Mouse (Mus musculus): ENCODE measurements at regions not wholly inside any gene's neighbourhood (a gene's known extent, or its start where the extent isn't known, plus 50 kb on each side); places are given as distances from the start of the nearest gene placed in this dataset.
A peak's percentile ranks its signal among the peaks of the same experiment; 100 is the strongest.

DNA sequence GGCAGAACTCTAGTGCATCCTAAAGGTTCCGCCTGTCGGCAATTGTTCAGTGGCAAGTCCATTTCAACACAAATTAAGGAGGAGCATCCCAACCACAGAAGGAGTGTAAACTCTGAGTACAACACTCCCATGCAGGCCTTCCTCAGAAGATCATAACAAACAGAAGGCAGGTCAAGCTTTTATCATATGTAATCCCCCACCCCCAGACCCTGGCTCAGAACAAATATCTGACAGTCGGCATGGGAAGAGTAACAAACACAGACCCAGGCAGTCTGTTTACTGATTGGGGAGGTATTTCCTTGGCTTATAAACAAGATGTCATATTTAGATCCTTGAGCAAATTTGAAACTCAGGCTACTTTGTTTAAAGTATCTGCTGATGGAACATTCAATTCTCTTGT is 174.9 kb upstream of the Rnaseh2b start:
- DNase-seq = no peak

DNA sequence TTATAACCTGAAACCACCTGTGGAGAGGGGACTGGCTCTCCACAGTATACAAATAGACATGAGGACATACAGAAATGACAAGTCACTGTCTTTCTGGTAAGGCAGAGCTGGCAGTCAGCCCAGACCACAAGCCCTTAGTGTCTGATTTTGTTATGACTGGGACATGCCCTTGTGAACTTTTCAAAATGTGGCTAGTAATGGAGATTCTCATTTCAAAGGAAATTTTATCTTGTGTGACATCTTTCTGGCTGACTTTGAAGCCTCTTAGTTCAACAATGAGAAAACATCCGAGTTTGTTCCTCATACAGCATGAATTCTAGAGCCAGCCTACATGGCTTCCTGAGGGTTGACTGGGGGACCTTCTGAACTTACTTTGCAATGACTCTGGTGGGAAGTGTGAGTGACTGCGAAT is 173.8 kb upstream of the Rnaseh2b start:
- DNase-seq = no peak

DNA sequence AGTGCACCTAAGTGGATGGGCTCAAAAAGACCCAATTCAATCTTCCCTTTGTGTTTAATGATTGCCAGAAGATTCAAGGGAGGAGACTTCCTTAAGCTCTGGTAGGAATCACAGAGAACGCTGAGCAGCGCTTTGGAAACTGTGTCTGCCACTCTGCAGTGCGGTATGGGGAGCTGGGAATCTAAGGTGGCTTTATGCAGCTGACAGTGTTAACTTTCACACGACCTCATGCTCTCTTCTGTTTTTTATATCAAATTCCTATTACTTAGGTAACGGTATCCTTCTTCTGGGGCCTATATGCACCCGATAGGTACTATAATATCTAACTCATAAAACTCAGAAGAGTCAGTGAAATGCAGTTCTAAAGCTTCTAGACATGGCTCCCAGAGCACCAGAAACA is 163.5 kb upstream of the Rnaseh2b start:
- no peak for DNase-seq

DNA sequence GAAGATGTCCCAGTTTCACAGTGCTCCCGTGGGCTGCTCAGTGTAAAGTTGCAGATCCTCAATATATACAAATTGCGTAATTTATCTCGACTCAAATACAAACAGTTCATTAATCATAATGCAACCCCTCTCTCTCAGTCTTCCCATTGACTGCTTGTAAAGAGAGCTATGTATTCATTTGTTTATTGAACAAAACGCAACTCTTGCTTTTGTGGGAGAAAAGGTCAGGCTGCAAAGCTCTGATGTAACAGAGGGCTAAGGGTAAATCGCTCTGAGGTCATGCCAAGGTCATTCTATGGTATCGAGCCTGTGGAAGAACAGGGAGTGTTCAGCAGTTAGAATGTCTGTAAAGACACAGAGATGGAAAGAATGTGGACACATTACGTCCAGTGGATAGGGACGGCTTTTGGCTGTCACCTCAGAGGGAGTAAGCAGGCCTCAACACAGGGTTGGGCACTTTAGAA is 160.0 kb upstream of the Rnaseh2b start:
- DNase-seq = no peak

DNA sequence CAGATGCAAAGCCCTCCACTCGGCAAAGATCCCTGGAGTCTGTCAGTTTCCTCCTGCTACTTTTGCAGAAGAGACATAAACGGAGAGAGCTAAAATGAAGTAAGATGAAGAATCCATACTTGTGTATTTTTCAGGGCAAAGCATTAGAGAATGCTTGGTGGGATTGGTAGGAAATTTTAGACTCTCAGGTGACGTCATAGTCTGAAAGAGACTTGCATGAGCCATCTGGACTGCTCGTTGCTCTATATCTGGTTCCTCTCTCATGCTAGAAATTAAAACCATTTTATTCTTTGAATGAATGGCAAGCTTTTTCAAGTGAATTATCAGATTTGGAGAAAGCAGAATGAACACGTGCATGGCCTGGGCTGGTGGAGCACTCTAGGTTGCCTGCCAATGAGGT is 154.4 kb upstream of the Rnaseh2b start:
- no peak for DNase-seq

DNA sequence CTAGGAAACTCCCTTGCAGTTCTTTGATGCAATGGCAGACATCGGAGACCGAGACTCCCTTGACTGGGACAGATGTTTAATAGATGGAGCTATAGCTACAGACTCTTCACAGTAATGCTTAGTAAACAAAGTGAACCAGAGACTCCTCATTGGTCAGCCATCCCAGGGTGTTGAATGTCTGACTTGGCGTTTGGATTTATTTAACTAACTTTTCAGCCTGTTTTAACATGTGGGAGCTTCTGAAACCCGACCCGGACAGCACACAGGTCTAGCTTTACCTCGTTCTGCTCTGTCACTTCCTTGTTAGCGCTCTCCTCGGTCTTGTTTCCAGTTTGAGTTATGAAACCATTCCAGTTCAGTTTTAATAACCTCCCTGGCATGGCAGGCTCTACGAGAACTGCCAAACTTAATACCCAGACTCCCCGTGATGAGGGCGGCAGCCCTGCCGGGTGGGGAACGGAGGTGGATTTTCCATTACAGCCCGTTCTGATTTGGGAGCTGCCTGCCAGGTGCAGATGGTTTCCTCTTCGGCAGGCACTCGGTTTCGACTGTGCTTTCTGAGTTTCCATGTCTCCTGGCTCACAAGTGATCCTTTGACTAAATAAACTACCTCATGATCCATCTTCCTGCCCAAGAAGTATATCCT is 147.9 kb upstream of the Rnaseh2b start:
- DNase-seq = no peak

DNA sequence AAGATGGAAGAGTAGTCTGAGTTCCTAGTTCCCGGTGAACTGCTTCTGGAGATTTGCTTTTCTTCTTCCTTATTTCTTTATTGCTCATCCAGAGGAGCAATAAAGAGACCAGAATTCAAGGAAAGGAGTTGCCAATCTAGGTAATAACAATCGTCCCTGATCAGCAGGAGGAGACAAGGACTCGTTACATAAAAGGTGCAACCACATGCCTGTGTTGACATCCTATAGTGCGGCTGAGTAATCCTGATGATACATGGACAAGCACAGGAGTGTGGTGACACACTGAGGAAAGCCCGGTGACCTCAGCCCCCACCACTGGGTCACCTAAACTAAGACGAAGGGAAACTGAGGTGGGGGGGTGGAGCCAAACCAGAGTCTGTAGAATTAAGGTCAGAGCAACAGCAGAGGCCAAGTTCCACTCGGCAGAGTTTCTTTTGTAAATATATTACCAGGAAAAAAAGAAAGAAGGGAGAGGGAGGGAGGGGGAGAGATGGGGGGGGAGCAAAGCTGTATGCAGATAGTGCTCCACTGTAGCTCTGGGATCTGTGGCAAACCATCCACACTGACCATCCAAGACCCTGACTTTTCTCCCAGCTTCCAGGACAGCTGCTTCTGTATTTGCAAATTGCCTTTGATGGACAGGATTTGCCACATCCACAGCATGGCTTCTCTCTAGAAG is 135.2 kb upstream of the Rnaseh2b start:
- no peak for DNase-seq

DNA sequence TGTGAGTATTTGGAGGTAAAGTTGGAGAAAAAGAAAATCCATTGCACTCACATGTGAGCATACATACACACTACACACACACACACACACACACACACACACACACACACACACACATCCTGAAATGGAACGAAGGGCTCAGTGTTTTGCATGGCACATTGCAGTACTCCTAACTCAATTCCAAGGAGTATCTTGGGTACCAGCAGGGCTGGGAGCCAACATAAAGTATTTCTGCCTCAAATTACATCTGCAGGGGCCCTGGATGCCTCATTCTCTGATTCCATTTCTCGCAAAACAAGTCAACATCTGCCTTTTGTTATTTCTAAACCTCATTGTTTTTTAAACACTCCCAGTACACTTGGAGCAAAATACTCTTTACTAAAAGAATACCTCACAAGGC is 132.7 kb upstream of the Rnaseh2b start:
- DNase-seq = no peak

DNA sequence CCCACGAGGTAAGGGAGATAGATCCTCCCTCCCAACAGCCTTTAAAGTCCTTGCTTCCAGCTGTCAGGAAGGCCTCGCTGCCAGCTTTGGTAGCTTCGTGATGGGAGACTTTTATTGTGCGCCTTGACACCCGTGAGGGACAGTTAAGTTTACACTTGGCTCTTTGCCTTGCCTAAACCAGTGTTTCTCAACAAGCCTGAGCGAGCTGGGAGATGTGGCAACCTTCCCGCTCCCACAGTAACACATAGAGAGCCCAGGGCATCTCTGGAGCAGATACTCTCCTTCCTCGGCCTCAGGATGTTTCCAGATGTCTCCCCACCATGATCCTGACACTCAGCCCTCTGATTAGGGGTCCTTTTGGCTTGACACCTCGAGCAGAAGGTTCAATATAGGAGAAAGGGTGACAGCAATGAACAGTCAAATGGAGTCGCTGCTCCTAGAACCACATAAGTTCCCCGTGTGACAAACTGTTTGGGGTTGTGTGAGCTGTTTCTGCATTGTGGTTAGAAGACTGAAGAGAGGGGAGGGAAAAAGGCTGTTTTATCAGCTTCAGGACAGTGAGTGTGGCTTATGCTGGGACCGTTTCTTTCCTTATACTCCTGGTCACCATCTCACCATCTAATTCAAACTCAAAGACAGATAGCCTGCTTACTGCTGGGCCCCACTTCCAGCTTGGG is 129.1 kb upstream of the Rnaseh2b start:
- DNase-seq = no peak

DNA sequence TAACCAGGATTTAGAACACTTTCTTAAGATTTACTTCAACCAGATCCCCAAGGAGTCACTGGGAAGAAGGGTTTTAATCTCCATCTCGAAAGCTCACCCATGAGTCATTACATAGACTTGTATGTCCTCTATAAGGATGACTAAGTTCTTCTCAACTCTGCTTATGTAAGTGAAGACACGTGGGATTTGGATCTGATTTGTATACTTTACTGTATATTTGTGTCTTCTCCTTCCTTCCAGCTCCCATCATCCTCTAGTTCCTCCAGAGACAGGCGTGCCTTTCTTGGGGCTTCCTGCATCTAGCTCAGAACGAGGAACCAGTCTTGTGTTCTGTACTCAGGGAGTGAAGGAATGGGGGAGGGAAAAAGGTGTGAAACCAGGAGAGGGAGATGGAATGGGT is 127.5 kb upstream of the Rnaseh2b start:
- DNase-seq = no peak

DNA sequence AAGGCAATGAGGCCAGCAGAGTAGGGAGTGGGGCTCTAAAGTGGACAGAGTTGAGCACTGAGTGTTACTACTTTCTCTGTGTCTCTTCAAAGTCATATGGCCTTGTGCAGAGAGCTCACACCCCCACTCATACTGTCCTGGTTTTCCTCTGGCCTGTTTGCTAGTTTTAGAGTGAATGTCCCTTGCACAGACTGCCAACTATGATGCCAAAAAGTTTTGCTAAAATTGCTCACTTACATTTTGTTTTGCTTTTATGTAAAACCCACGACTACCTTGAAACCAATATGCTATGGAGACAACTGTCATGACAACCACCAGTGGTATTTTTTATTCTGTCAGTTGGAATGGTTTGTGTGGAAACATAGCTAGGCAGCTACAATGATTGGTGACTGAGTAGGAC is 126.4 kb upstream of the Rnaseh2b start:
- DNase-seq = no peak

DNA sequence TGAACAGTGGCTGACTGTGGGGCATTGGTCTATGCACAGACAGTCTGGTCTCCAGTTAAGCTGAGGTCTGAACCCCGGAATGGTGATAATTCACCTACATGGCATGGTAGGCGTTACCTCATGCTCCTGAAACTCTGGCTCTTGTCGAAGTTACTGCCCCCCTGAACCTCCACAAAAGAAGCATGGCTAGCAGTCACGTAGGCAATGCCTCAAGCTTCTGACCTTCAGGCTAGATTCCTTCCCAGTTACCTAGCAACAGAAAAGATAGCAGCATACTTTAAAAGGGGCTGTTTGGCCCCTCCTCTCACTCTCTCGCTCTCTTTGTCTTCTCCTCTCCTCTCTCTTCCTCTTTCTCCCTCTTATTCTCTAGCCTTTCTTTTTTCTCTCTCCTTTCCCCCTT is 125.8 kb upstream of the Rnaseh2b start:
- no peak for DNase-seq

DNA sequence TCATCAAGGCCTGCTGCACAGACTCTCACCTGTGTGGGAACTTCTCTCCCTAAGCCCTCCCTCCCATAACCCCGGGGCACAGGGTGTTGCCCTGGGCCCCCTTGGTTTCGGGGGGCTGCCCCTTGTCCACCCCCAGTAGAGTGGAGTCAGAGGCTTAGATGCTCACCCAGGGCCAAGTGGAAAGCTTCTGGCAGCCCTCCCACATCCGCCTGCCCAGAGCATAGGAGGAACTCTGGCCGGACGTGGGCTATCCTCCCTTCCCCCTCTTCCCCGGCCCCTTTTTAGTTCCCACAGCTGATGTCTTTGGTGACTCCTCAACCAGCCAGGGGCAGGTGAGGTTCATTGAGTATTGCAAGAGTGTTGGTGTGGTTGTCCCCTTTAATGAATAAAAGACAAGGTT is 125.3 kb upstream of the Rnaseh2b start:
- DNase-seq = no peak

DNA sequence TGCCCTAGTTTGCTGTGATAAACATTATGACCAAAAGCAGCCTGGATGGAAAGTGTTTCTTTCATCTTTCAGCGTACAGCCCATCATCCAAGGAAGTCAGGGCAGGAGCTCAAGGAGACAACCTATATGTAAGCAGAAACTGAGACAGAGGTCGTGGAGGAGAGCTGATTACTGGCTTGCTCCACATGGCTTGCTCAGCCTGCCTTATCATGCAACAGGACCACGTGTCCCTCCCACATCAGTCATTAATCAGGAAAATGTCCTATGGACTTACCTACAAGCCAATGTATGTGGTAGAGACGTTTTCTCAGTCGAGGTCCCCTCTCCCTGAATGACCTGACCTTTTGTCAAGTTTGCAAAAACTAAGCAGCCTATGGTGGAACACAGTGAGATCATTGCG is 123.7 kb upstream of the Rnaseh2b start:
- no peak for DNase-seq

DNA sequence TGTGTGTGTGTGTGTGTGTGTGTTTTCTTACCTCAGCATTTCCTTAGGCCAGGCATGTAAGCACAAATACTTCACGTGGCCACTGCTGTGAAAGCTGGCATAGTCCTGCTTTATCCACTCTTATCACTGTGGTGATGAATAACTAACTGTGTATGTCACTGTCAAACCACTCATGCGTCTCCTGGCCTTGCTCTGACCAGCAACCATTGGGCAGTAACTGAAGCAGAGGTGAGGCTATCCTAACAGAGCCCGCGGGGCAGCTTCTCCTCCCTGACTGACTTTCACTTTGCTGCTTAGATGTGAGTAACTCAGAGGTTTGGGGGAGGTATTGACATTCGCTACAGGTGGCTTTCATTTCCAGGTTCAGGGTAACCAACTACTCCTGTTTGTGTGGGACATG is 122.0 kb upstream of the Rnaseh2b start:
- DNase-seq = no peak

DNA sequence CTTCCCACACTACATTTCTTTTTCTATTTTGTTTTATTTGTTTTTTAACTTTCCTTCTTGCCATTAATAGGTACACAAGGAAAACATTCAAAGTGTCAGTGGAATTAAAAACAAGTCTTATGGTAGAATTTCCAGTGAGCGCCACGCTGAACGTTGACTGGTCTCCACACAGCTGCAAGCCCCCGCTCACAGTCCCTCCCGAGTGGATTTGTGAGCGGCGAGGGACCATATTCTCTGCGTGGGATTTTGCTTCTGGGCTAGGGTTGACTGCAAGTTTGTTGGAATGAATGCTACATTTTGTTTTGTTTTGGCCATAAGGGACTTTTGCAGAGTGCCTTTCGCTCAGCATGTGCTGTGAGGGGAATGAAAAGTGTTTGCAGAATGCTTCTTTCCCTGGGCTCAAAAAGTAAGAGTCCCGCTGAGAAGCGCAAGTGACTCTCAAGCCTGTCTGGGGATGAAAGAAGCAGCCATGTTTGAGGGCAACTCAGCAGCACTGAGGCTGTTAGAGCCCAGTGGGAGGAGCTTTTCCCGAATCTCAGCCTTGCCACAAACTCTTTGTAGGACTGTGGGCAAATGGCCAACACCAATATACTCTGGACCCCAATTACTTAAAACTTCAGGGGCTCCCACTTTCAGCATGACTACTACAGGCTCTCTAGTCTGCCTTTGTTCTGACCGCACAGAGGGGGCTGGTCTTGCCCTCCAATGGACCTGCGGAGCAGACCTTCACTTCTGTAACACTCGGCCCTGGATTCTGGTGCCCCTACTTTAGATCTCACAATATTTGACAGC is 120.9 kb upstream of the Rnaseh2b start:
- DNase-seq = no peak

DNA sequence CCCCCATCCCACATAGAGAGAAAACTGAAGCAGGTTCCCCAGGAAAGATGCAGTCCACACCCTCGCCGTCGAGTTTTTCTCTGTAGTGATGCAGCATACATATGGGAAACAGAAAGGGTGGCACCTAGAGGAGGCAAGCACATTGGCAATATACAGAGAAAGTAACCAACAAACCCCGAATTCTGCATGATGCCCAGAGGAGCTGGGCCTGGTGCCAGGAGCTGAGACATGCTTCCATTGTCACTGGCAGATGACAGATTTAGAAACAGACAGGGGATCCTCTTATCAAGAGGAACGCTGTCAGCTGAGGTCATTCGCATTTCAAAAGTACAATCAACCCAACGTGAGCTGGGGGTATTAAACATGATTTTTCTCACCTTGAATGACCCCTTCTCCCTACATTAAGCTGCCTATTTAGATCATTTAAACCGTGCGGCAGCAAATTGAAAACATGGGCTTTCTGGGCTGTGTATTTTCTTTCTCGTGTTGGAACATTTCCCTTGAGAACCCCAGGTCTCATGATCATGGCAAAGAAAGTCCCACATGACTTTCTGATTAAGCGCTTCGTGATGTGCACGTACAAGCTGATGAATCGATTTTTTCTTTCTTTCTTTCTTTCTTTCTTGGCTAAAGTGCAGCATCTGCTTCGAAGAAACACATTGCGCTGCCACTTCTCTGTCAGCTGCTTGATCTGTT is 118.4 kb upstream of the Rnaseh2b start:
- no peak for DNase-seq

DNA sequence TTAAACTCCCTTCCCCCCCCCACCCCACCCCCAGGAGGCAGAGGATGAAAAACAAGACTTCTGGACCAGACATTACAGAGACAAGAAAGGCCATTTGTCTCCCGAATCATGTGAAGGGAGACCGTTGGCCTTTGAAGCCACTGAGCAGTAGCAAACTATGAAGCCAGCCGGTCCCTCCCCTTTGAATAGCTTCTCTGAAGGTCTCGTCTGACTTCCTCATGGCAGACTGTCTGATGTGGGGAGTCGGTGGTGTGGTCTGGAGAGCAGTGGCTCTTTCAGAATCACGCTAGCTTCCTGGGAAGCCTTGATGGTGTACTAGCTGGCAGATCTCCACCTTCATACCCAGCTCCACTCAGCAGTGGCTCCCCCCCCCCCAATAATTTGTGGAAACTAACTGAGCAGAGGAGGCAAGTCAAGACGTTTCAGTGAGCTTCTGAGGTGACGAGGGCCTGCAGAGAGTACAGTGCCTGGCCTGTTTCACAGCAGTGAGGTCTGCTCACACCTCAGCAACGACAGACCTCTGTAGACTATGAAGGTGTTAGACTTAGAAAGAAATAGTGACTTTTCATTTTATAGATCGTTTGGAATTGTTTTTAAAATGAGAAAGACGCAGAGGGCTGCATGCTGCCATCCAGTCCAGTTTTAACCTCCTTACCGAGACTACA is 116.9 kb upstream of the Rnaseh2b start:
- DNase-seq = peak; percentile 31

DNA sequence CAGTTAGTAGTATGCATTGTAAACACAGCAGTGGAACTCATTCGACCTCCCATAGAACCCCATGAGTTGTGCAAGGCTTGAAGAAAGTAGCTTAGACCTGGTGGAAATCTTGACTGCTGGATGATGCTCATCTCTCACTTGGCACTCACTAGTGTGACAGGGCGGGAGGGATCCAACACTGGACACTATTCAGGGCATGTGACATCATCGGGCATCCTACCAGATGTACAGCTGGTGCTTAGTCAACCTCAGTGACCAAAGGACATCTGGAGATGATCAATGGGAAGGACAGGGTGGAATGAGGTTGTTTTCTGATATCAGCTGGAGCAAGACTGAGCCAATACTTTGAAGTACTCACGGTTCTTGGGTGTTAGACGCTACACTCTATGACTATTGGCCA is 114.9 kb upstream of the Rnaseh2b start:
- no peak for DNase-seq

DNA sequence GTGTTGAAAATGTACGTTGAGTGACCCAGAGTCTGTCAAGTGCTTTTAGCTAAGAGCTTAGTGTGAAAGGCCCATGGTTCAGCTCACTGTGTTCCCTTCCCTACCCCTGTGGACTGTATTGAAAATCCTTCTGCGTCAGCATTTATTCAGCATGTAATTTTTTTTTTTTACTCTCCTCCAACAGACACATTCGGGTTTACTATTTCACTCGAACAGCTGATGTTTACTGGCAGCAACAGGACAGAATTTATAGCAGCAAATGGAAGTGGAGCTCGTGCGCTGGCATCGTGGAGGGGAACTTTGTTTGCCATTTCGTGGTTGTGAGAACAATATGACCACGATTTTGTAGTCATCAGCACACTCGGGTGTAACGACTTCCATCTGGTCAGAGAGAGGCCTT is 105.0 kb upstream of the Rnaseh2b start:
- DNase-seq = no peak

DNA sequence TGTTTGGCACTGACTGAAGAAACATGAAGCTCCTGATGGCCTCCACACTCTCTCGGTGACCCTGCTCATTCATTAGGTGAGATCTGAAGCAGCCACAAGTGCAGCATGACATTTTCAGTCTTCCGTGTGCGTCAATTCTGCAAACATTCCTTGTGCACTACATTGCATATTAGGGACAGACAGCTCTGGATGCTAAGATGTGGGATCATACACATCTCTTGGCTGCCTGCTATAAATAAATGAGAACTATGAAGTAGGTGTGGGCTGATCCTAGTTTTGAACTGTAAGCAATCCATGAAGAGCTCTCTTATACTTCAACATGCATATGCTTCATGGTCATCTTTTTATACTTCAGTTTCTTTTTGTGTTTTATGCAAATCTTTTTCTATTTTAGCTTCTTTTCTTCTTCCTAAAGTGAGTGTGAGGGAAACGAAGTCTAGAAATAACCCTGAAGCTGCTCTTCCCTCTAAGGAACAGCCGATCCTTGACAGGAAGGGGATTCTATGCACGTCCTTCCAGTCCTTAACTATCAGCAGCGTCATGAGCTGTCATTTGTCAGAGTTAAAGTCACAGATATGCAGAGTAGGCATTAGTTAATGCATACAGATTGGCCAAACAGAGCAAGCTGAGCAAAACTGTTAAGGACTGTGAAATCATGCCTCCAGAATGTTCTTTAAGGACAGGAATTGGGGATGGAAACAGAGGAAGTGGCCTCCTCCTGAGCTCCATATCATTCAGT is 104.1 kb upstream of the Rnaseh2b start:
- no peak for DNase-seq

DNA sequence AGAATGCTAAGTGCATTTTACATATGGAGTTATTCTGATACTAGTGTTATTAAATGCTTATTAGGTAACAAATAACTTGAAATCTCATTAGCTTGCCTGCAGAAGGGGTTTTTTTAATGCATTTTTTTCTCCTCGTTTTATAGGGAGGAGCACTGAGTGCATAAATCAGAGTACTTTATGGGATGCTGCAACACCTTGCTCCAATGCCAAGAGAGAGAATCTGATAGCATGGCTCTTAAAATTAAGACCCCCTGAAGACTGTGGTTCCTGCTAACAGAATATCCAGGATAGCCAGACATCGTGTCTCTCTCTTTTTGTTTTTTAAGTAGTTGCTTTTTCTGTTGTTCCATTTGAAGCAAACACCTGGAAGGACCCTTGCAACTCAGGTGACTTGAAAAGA is 100.8 kb upstream of the Rnaseh2b start:
- DNase-seq = no peak
